Mouse (Mus musculus): Measurements from ENCODE around the gene Tmcc1. TPM values are rescaled to one million over a fixed set of nuclear protein-coding genes. Genes with fewer than 3 reads are reported as not detected.

Gene Tmcc1
- polyA plus RNA-seq, 1 experiment = 17.6 TPM

- no peak overlapping the region for H3K4me3 ChIP-seq
- no peak for TF ChIP-seq MYOD1 (IDR thresholded peaks at IDR 0.05; ENCODE audit: control insufficient read depth in 1 of 3, insufficient read length in 2 of 3, low read depth in 2 of 3)
- no peak for TF ChIP-seq USF1 (IDR thresholded peaks at IDR 0.05; ENCODE audit: low read depth)
- TF ChIP-seq POLR2A (IDR thresholded peaks at IDR 0.05; ENCODE audit: insufficient read length, low read depth) = no peak
- no peak for TF ChIP-seq CEBPB (IDR thresholded peaks at IDR 0.05; ENCODE audit: insufficient read depth, poor library complexity, severe bottlenecking)
- TF ChIP-seq TCF12 (IDR thresholded peaks at IDR 0.05; ENCODE audit: insufficient read depth, poor library complexity, severe bottlenecking) = no peak
- no peak for TF ChIP-seq POLR2AphosphoS2 (IDR thresholded peaks at IDR 0.05; ENCODE audit: insufficient read length, low read depth)
- TF ChIP-seq MYOG (IDR thresholded peaks at IDR 0.05; ENCODE audit: control insufficient read depth in 1 of 3, insufficient read depth in 1 of 3, insufficient read length in 2 of 3, low read depth in 2 of 3) = no peak
- TF ChIP-seq REST (IDR thresholded peaks at IDR 0.05; ENCODE audit: insufficient read depth, insufficient read length) = no peak
- TF ChIP-seq E2F4 (IDR thresholded peaks at IDR 0.05; ENCODE audit: insufficient read depth) = no peak
- TF ChIP-seq MAX (IDR thresholded peaks at IDR 0.05; ENCODE audit: low read depth) = no peak
- no peak for TF ChIP-seq SRF (IDR thresholded peaks at IDR 0.05; ENCODE audit: control insufficient read depth, insufficient read length, low read depth)
- no peak for TF ChIP-seq TCF3 (IDR thresholded peaks at IDR 0.05; ENCODE audit: insufficient read length, low read depth)
- no peaks in the 10 kb centered on the region for H3K27me3 ChIP-seq (ENCODE audit: control insufficient read depth, insufficient read depth, insufficient read length)
- peaks cover 9% of the 10 kb centered on the region for H3K79me2 ChIP-seq (ENCODE audit: control insufficient read depth, insufficient read depth)
- peaks cover 7% of the 10 kb centered on the region for H3K36me3 ChIP-seq (ENCODE audit: control insufficient read depth, insufficient read depth)
- H3ac ChIP-seq (ENCODE audit: control insufficient read depth, insufficient read length) = no peak overlapping the region
- no peak overlapping the region for H3K4me2 ChIP-seq (ENCODE audit: low read depth)
Observed at GRCm38 (mm10) chr6:116154854-116155624, 38.2 kb downstream of the Tmcc1 start.

DNA sequence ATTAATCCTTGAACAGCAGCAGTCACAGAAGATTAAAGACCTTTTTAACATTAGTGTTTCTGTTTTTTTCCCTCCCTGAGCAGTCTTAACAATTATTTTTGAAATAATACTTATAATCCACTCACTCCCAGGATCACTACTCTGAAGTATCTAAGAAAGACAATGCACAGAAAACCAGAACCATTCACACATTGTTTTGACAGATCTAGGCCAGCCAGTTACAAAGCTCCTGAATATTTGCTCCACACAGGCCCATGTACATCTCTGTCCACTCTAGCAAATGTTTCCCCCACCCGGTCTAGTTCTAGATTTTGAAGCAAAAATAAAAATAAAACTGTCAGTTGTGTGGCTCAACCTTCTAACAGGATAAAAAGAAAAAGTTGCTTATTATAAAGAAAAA is 45.9 kb downstream of the Tmcc1 start:
- Histone ChIP-seq H3K4me3 (no peak overlapping the region), H3ac (ENCODE audit: control insufficient read depth, insufficient read length) (no peak overlapping the region), H3K4me2 (ENCODE audit: low read depth) (no peak overlapping the region), H3K36me3 (ENCODE audit: control insufficient read depth, insufficient read depth) (peaks cover 4% of the 10 kb centered on the region), H3K27me3 (ENCODE audit: control insufficient read depth, insufficient read depth, insufficient read length) (no peaks in the 10 kb centered on the region), H3K79me2 (ENCODE audit: control insufficient read depth, insufficient read depth) (peaks cover 46% of the 10 kb centered on the region)
- TF ChIP-seq REST (IDR thresholded peaks at IDR 0.05; ENCODE audit: insufficient read depth, insufficient read length) = no peak
- TF ChIP-seq CEBPB (IDR thresholded peaks at IDR 0.05; ENCODE audit: insufficient read depth, poor library complexity, severe bottlenecking) = no peak
- TF ChIP-seq MYOG (IDR thresholded peaks at IDR 0.05; ENCODE audit: control insufficient read depth in 1 of 3, insufficient read depth in 1 of 3, insufficient read length in 2 of 3, low read depth in 2 of 3) = no peak
- TF ChIP-seq MYOD1 (IDR thresholded peaks at IDR 0.05; ENCODE audit: control insufficient read depth in 1 of 3, insufficient read length in 2 of 3, low read depth in 2 of 3) = no peak
- no peak for TF ChIP-seq POLR2A (IDR thresholded peaks at IDR 0.05; ENCODE audit: insufficient read length, low read depth)
- TF ChIP-seq MAX (IDR thresholded peaks at IDR 0.05; ENCODE audit: low read depth) = no peak
- no peak for TF ChIP-seq SRF (IDR thresholded peaks at IDR 0.05; ENCODE audit: control insufficient read depth, insufficient read length, low read depth)

DNA sequence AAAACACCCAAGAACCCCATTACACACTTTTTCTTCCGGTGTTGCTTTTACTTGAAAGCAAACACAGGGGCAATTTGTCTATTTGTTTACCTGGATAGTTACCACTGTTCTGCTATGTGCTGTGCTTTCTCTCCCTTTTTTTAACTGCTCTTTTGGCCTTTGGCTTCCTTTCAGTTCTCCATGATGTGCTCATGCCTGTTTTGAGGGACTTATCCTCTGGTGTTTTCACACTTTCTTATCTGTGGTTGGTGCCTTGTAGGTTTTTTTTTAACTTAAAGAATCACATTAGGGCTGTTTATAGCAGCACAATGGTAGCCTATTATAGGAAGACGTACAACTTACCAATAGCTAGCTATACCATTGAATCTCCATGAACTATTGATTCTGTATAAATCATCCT is 51.6 kb downstream of the Tmcc1 start:
- TF ChIP-seq MYOD1 (IDR thresholded peaks at IDR 0.05; ENCODE audit: control insufficient read depth in 1 of 3, insufficient read length in 2 of 3, low read depth in 2 of 3) (no peak), CEBPB (IDR thresholded peaks at IDR 0.05; ENCODE audit: insufficient read depth, poor library complexity, severe bottlenecking) (no peak), POLR2AphosphoS2 (IDR thresholded peaks at IDR 0.05; ENCODE audit: insufficient read length, low read depth) (no peak), USF1 (IDR thresholded peaks at IDR 0.05; ENCODE audit: low read depth) (no peak), TCF3 (IDR thresholded peaks at IDR 0.05; ENCODE audit: insufficient read length, low read depth) (no peak)
- H3K4me2 ChIP-seq (ENCODE audit: low read depth) = no peak overlapping the region
- H3ac ChIP-seq (ENCODE audit: control insufficient read depth, insufficient read length) = no peak overlapping the region
- no peaks in the 10 kb centered on the region for H3K27me3 ChIP-seq (ENCODE audit: control insufficient read depth, insufficient read depth, insufficient read length)
- H3K36me3 ChIP-seq (ENCODE audit: control insufficient read depth, insufficient read depth) = no peaks in the 10 kb centered on the region
- H3K4me3 ChIP-seq = no peak overlapping the region
- peaks cover 57% of the 10 kb centered on the region for H3K79me2 ChIP-seq (ENCODE audit: control insufficient read depth, insufficient read depth)

DNA sequence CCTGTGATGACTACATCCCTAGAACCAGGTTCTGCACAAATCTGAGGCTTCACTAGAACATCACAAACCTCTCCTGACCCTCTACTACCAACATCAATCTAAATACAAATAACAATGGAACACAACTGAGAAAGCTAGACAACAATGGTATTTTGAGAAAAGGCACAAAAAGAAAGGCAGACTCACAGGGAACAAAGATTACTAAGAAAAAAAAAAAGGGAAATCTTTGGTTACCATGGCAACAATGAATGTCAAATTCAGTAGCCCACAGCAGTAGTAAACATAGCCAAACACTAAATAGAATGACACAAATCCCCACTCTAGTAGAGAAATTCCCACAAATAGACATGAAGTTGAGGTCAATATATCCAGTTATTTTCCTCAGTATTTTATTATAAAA is 52.5 kb downstream of the Tmcc1 start:
- H3K4me2 ChIP-seq (ENCODE audit: low read depth) = no peak overlapping the region
- H3ac ChIP-seq (ENCODE audit: control insufficient read depth, insufficient read length) = no peak overlapping the region
- no peaks in the 10 kb centered on the region for H3K27me3 ChIP-seq (ENCODE audit: control insufficient read depth, insufficient read depth, insufficient read length)
- peaks cover 49% of the 10 kb centered on the region for H3K79me2 ChIP-seq (ENCODE audit: control insufficient read depth, insufficient read depth)
- H3K36me3 ChIP-seq (ENCODE audit: control insufficient read depth, insufficient read depth) = no peaks in the 10 kb centered on the region
- no peak overlapping the region for H3K4me3 ChIP-seq
- TF ChIP-seq CEBPB (IDR thresholded peaks at IDR 0.05; ENCODE audit: insufficient read depth, poor library complexity, severe bottlenecking) = no peak
- no peak for TF ChIP-seq MAX (IDR thresholded peaks at IDR 0.05; ENCODE audit: low read depth)
- no peak for TF ChIP-seq USF1 (IDR thresholded peaks at IDR 0.05; ENCODE audit: low read depth)
- TF ChIP-seq TCF3 (IDR thresholded peaks at IDR 0.05; ENCODE audit: insufficient read length, low read depth) = no peak
- no peak for TF ChIP-seq TCF12 (IDR thresholded peaks at IDR 0.05; ENCODE audit: insufficient read depth, poor library complexity, severe bottlenecking)
- TF ChIP-seq POLR2AphosphoS2 (IDR thresholded peaks at IDR 0.05; ENCODE audit: insufficient read length, low read depth) = no peak
- TF ChIP-seq REST (IDR thresholded peaks at IDR 0.05; ENCODE audit: insufficient read depth, insufficient read length) = no peak
- TF ChIP-seq POLR2A (IDR thresholded peaks at IDR 0.05; ENCODE audit: insufficient read length, low read depth) = no peak
- TF ChIP-seq SRF (IDR thresholded peaks at IDR 0.05; ENCODE audit: control insufficient read depth, insufficient read length, low read depth) = no peak
- no peak for TF ChIP-seq MYOG (IDR thresholded peaks at IDR 0.05; ENCODE audit: control insufficient read depth in 1 of 3, insufficient read depth in 1 of 3, insufficient read length in 2 of 3, low read depth in 2 of 3)
- no peak for TF ChIP-seq E2F4 (IDR thresholded peaks at IDR 0.05; ENCODE audit: insufficient read depth)
- no peak for TF ChIP-seq MYOD1 (IDR thresholded peaks at IDR 0.05; ENCODE audit: control insufficient read depth in 1 of 3, insufficient read length in 2 of 3, low read depth in 2 of 3)
